Mouse (Mus musculus): ENCODE data around the gene 4930404H24Rik. TPM values are rescaled to one million over a fixed set of nuclear protein-coding genes. Genes with fewer than 3 reads are reported as not detected.

Gene 4930404H24Rik
- total RNA-seq, 2 experiments from 2014 or later, result not detected

DNA sequence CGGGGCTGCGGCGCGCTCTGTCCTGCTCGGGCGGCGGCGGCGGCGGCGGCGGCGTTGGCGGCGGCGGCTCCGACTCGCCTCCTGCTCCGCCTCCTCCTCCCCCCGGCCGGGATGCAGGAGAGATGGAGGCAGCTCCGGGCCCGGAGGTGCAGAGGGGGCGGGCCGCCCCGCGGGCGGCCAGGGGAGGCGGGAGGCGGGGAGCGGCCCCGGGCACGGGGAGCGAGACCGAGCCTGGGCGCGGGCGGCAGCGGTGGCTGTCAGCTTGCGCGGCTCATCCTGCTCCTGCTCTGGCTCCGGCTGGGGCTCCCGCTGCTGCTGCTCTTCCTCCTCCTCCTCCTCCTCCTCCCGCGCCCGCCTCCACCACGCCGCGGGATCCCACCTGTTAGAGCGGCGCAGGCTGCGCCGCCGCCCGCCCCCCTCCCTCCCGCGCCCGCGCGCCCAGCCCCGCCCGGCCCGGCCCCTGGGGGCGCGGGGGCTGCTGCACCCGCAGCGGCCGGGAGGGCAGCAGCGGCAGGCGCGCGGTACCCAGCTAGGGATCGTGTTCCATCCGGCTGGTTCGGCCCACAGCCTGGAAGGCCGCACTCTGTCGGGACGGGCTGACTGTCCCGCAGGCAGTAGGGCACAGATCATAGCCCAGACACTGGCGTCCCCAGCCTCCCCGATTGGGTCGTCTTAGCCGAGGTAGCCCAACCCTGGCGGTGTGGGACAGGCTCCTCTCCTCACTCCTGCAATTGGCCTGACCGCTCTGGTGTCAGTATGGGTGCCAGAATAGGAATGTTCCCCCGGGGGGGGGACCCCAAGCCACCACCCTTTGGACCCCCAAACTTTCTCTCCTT, 37.6 kb downstream of the 4930404H24Rik start, which contains the start of gene Nol4l:
Gene Nol4l, minus strand, starts transcription at position 41 of the 836 bp plus-strand sequence.
- no peak for DNase-seq (ENCODE audit: low spot score in 2 of 2)

DNA sequence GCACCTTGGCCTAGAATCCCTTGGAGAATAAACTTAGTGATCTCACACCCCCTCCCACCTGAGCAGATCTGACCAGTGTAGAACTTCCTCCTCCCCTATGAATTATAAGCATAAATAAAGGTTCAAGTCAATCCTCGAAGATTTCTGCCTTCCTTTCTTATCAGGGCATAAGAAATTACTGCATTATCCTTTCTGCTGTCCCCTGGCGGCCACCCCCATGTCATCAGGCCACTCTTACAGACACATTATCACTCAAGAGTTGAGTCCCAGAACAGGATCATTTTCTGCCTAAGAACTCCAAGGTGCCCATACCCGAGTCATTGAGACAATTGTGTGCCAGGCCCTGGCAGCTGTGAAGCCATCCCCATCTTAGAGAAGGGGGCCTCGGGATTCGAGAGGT, 38.4 kb downstream of the 4930404H24Rik start:
- no peak for DNase-seq (ENCODE audit: low spot score in 2 of 2)

DNA sequence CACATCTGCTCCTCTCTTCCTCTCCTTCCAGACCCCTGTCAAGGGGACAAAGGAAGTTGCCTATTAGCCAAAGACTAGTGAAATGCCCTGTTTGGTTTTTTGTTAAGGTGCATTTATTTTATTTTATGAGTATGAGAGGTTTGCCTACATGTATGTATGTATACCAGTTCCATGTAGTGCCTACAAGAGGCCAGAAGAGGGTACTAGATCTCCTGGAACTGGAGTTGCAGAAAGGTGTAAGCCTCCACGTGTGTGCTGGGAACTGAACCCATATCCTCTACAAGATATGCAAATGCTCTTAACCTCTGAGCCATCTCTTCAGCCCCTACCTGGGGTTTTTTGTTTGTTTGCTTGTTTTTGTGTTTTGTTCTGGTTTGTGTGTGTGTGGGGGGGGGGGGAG, 41.4 kb downstream of the 4930404H24Rik start:
- no peak for DNase-seq (ENCODE audit: low spot score in 2 of 2)

DNA sequence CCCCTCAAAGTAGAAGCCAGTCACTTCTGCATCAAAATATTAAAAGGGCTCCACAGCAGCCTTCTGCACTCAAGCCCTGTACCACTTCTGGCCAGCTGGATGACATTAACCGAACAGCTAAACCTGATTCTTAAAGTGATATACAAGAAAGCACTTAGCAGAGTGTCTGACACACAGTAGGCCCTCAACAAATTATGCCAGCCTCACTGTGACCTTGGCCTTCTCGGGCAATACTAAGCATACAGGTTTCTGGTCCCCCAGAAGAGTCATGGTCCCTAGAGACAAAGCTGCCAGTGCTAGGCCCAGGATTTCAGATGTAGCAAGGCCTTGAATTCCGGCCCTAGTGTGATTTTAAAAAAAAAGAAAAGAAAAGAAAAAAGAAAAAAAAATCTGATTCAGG, 46.3 kb downstream of the 4930404H24Rik start:
- DNase-seq (ENCODE audit: low spot score in 2 of 2), result no peak

DNA sequence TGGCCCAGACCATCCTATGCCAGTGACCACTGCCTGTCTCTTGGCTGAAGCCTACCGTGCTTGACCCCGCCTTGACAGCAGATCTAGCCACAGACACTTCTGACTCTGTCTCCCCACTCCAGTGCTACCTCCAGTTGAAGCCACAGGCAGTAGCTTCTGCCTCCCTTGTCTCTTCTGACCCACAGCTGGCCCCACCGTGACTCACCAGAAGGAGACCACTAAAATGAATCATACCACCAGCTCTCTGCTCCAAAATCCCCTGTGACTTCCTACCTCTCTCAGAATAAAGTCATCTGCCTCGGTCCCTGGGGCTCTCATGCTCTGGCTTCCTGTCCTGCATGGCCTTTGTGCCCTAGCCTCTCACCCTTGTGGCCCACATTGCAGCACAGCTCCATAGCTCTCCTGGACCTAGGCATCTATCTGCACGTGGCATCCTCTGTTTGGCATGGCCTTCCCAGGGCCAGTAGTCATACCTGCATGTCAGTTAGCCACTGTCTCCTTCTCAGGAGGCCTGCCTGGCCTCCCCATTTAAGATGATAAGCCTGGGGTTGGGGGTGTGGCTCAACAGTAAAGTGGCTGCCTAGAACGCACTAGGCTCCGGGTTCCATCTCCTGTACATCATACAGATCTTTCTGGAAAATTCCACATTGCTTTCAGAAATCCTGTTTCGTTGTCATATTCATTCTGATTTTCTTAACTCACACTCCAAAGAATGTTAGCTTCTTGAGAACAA, 50.5 kb downstream of the 4930404H24Rik start:
- DNase-seq (ENCODE audit: low spot score in 2 of 2), result no peak

Other genes starting within 250 kb of the 4930404H24Rik start
- gene Kif3b, start 201.4 kb upstream of the 4930404H24Rik start, total RNA-seq (2021), result 10 to 100 TPM; 28.0 to 29.2 TPM
- 10 to 100 TPM; 51.3 to 53.2 TPM for gene Asxl1, start 147.0 kb upstream of the 4930404H24Rik start, total RNA-seq (2021)
- gene Nol4l, start 37.2 kb downstream of the 4930404H24Rik start, total RNA-seq (2021), result 10 to 100 TPM; 26.7 to 26.9 TPM
- 10 to 100 TPM; 44.2 to 45.8 TPM for gene Commd7, start 140.0 kb downstream of the 4930404H24Rik start, total RNA-seq (2021)
- 1 to 10 TPM; 6.7 to 8.2 TPM for gene Dnmt3b, start 156.7 kb downstream of the 4930404H24Rik start, total RNA-seq (2021)
- not detected for gene Dnmt3c, start 203.9 kb downstream of the 4930404H24Rik start, total RNA-seq (2021)
- gene Mapre1, start 248.5 kb downstream of the 4930404H24Rik start, total RNA-seq (2021), result 100 to 1,000 TPM; 132 to 148 TPM

Data from adrenal gland, postnatal 4 days (tissue).